Mouse (Mus musculus) limb, embryonic 15.5 days (tissue): ENCODE measurements around the gene Csrnp3. TPM values are rescaled to one million over a fixed set of nuclear protein-coding genes. Genes with fewer than 3 reads are reported as not detected.

Experiments used
- ATAC-seq: fragments of 200-750 bp; cut with Nextera tagmentation; 2 replicates; pipeline ENCODE4 v1.8.0; 2017; ENCODE audit warnings: low read depth, moderate TSS enrichment; ENCODE audit not compliant: insufficient number of reproducible peaks, low FRiP score, low TSS enrichment
- H3K27ac ChIP-seq: fragments of 300-500 bp; sonication (generic); 2 replicates; pipeline ENCODE4 v1.5.1; 2015; ENCODE audit warnings: moderate library complexity, mild to moderate bottlenecking, inconsistent platforms
- H3K27me3 ChIP-seq: fragments of 300-500 bp; sonication (generic); 2 replicates; pipeline ENCODE4 v1.6.1; 2015; ENCODE audit warnings: inconsistent platforms
- H3K36me3 ChIP-seq: fragments of 300-500 bp; sonication (generic); 2 replicates; pipeline ENCODE4 v1.6.1; 2015; ENCODE audit warnings: inconsistent platforms
- H3K4me1 ChIP-seq: fragments of 300-500 bp; sonication (generic); 2 replicates; pipeline ENCODE4 v1.6.1; 2015; ENCODE audit warnings: inconsistent platforms
- H3K4me2 ChIP-seq: fragments of 300-500 bp; sonication (generic); 2 replicates; pipeline ENCODE4 v1.6.1; 2015; ENCODE audit warnings: mild to moderate bottlenecking, inconsistent platforms
- H3K4me3 ChIP-seq: fragments of 300-500 bp; sonication (generic); 2 replicates; pipeline ENCODE4 v1.5.1; 2015; ENCODE audit warnings: mild to moderate bottlenecking, inconsistent platforms
- H3K9ac ChIP-seq: fragments of 300-500 bp; sonication (generic); 2 replicates; pipeline ENCODE4 v1.6.1; 2015; ENCODE audit warnings: inconsistent platforms
- H3K9me3 ChIP-seq: fragments of 300-500 bp; sonication (generic); 2 replicates; pipeline ENCODE4 v1.6.1; 2016; ENCODE audit warnings: inconsistent platforms
- WGBS: fragments of 180-500 bp; shearing (Covaris S2); methylation state at CpG from one replicate; pipeline ENCODE4 v1.1.7; 2015; 5-methylcytosine and 5-hydroxymethylcytosine counted together
- polyA plus RNA-seq: library from polyadenylated mRNA; unstranded; fragments of >200 nt; fragmentation: Nextera tagmentation; extraction: Ambion mirVana; gene quantifications from 2 replicates; pipeline ENCODE4 v1.2.1, GENCODE M21; 2015

Gene Csrnp3
- polyA plus RNA-seq, 1 experiment from 2014 or later, result 4.4 TPM

- ATAC-seq, result peak; percentile 44; the same call in 1 of the 2 replicates
- H3K4me2 ChIP-seq, result 0 out of 2 replicates have a peak overlapping the region, but pooled peaks have one; percentile 6
- 83% methylated on average over 21 of the region's 21 CpGs for WGBS
- H3K9me3 ChIP-seq, result no peaks in the 10 kb centered on the region
- H3K27ac ChIP-seq, result no peak overlapping the region; the same call in 1 of the 2 replicates
- no peak overlapping the region for H3K9ac ChIP-seq
- no peaks in the 10 kb centered on the region for H3K27me3 ChIP-seq
- no peaks in the 10 kb centered on the region for H3K4me1 ChIP-seq
- H3K36me3 ChIP-seq, result no peaks in the 10 kb centered on the region
- H3K4me3 ChIP-seq, result no peak overlapping the region
Observed at GRCm38 (mm10) chr2:66041203-66041916, 195.8 kb downstream of the Csrnp3 start.

GRCm38 (mm10) chr2:66041917-66042419, 196.4 kb downstream of the Csrnp3 start:
- Histone ChIP-seq H3K27me3 (no peaks in the 10 kb centered on the region), H3K9ac (no peak overlapping the region), H3K36me3 (no peaks in the 10 kb centered on the region), H3K4me3 (no peak overlapping the region), H3K4me1 (no peaks in the 10 kb centered on the region), H3K27ac (no peak overlapping the region; the same call in 1 of the 2 replicates), H3K9me3 (no peaks in the 10 kb centered on the region), H3K4me2 (0 out of 2 replicates have a peak overlapping the region, but pooled peaks have one; percentile 6)
- ATAC-seq, result peak; percentile 72; the same call in 1 of the 2 replicates
- 35% methylated on average over 9 of the region's 9 CpGs for WGBS

- Histone ChIP-seq H3K27ac (no peak overlapping the region), H3K4me3 (no peak overlapping the region), H3K4me1 (no peaks in the 10 kb centered on the region), H3K36me3 (no peaks in the 10 kb centered on the region), H3K9ac (no peak overlapping the region), H3K4me2 (no peak overlapping the region), H3K27me3 (no peaks in the 10 kb centered on the region), H3K9me3 (no peaks in the 10 kb centered on the region)
- ATAC-seq, result no peak
- WGBS, result 60% methylated on average over 17 of the region's 17 CpGs
Observed at GRCm38 (mm10) chr2:66043441-66044404, 198.2 kb downstream of the Csrnp3 start.

- Histone ChIP-seq H3K9ac (no peak overlapping the region), H3K4me2 (no peak overlapping the region), H3K4me3 (no peak overlapping the region), H3K27ac (no peak overlapping the region), H3K27me3 (no peaks in the 10 kb centered on the region), H3K36me3 (no peaks in the 10 kb centered on the region), H3K4me1 (no peaks in the 10 kb centered on the region), H3K9me3 (no peaks in the 10 kb centered on the region)
- 80% methylated on average over 12 of the region's 12 CpGs for WGBS
- ATAC-seq, result no peak
Observed at GRCm38 (mm10) chr2:66044405-66045089, 199.0 kb downstream of the Csrnp3 start.

- Histone ChIP-seq H3K9me3 (no peaks in the 10 kb centered on the region), H3K36me3 (no peaks in the 10 kb centered on the region), H3K27ac (no peak overlapping the region), H3K4me1 (no peaks in the 10 kb centered on the region), H3K9ac (no peak overlapping the region), H3K4me2 (no peak overlapping the region), H3K27me3 (no peaks in the 10 kb centered on the region), H3K4me3 (no peak overlapping the region)
- ATAC-seq, result no peak
- WGBS, result 81% methylated on average over 10 of the region's 10 CpGs
Observed at GRCm38 (mm10) chr2:66063291-66063690, 217.7 kb downstream of the Csrnp3 start.

GRCm38 (mm10) chr2:66069454-66069853, 223.9 kb downstream of the Csrnp3 start:
- ATAC-seq, result no peak
- WGBS, result 29% methylated on average over 6 of the region's 6 CpGs
- H3K27me3 ChIP-seq, result no peaks in the 10 kb centered on the region

GRCm38 (mm10) chr2:66080731-66081130, 235.2 kb downstream of the Csrnp3 start:
- Histone ChIP-seq H3K4me1 (no peaks in the 10 kb centered on the region), H3K9ac (no peak overlapping the region), H3K27ac (no peak overlapping the region), H3K4me2 (no peak overlapping the region), H3K27me3 (no peaks in the 10 kb centered on the region), H3K9me3 (no peaks in the 10 kb centered on the region), H3K36me3 (no peaks in the 10 kb centered on the region), H3K4me3 (no peak overlapping the region)
- no peak for ATAC-seq
- 92% methylated on average over 2 of the region's 2 CpGs for WGBS

More at GRCm38 (mm10) chr2:66069454-66069853, 223.9 kb downstream of the Csrnp3 start:
- Histone ChIP-seq H3K9ac (no peak overlapping the region), H3K4me1 (no peaks in the 10 kb centered on the region), H3K36me3 (no peaks in the 10 kb centered on the region), H3K9me3 (no peaks in the 10 kb centered on the region), H3K4me3 (no peak overlapping the region), H3K4me2 (no peak overlapping the region), H3K27ac (no peak overlapping the region)

Other genes with a start within 250 kb of the Csrnp3 start
- gene Scn2a, start 225.0 kb upstream of the Csrnp3 start, polyA plus RNA-seq, result 2.9 and 3.4 TPM in 2 replicates